Mouse (Mus musculus) liver (tissue): ENCODE results near the gene Errfi1.
"Not testable (repeated sequence)": the region's sequence is repeated elsewhere in the genome, so short reads cannot be mapped to it uniquely, and the experiment has no call there.

ENCODE experiments used
- DNase-seq: peaks from one replicate; pipeline ENCODE4 v3.0.0-alpha.2; 2020; ENCODE audit warnings: mixed read lengths

The Errfi1 gene

GRCm38 (mm10) chr4:150849964-150850363, 3.8 kb upstream of the Errfi1 start:
- no peak for DNase-seq

- no peak for DNase-seq
Observed at GRCm38 (mm10) chr4:150850893-150851292, 2.8 kb upstream of the Errfi1 start.

GRCm38 (mm10) chr4:150852045-150852444, 1.7 kb upstream of the Errfi1 start:
- no peak for DNase-seq

- no peak for DNase-seq
Observed at GRCm38 (mm10) chr4:150852479-150852878, 1.2 kb upstream of the Errfi1 start.

- peak; percentile 92 for DNase-seq
Observed at GRCm38 (mm10) chr4:150854839-150855246, 1.1 kb downstream of the Errfi1 start.

- no peak for DNase-seq
Observed at GRCm38 (mm10) chr4:150855346-150855745, 1.6 kb downstream of the Errfi1 start.

GRCm38 (mm10) chr4:150860526-150860925, 6.8 kb downstream of the Errfi1 start:
- no peak for DNase-seq

GRCm38 (mm10) chr4:150861161-150861560, 7.4 kb downstream of the Errfi1 start:
- no peak for DNase-seq

GRCm38 (mm10) chr4:150862626-150863375, 9.1 kb downstream of the Errfi1 start:
- DNase-seq = no peak

- DNase-seq = no peak
Observed at GRCm38 (mm10) chr4:150865371-150865770, 11.7 kb downstream of the Errfi1 start.

- DNase-seq = no peak
Observed at GRCm38 (mm10) chr4:150866069-150866468, 12.3 kb downstream of the Errfi1 start.

GRCm38 (mm10) chr4:150866494-150866893, 12.8 kb downstream of the Errfi1 start:
- no peak for DNase-seq

- DNase-seq = no peak
Observed at GRCm38 (mm10) chr4:150868161-150868560, 14.4 kb downstream of the Errfi1 start.

GRCm38 (mm10) chr4:150868859-150869258, 15.1 kb downstream of the Errfi1 start:
- DNase-seq = no peak

- DNase-seq = no peak
Observed at GRCm38 (mm10) chr4:150869276-150870197, 15.8 kb downstream of the Errfi1 start.

- no peak for DNase-seq
Observed at GRCm38 (mm10) chr4:150870963-150871391, 17.3 kb downstream of the Errfi1 start.

GRCm38 (mm10) chr4:150871392-150872138, 17.8 kb downstream of the Errfi1 start:
- no peak for DNase-seq

- no peak for DNase-seq
Observed at GRCm38 (mm10) chr4:150872139-150872651, 18.5 kb downstream of the Errfi1 start.

GRCm38 (mm10) chr4:150872681-150873080, 19.0 kb downstream of the Errfi1 start:
- no peak for DNase-seq

GRCm38 (mm10) chr4:150874416-150874815, 20.7 kb downstream of the Errfi1 start:
- not testable (repeated sequence) for DNase-seq

GRCm38 (mm10) chr4:150875393-150875792, 21.7 kb downstream of the Errfi1 start:
- DNase-seq = no peak

GRCm38 (mm10) chr4:150879631-150880030, 25.9 kb downstream of the Errfi1 start:
- no peak for DNase-seq

GRCm38 (mm10) chr4:150880364-150880763, 26.6 kb downstream of the Errfi1 start:
- DNase-seq = no peak
